Mouse (Mus musculus) gastrocnemius, postnatal 36 days (tissue): ENCODE measurements around the gene Gm13030. TPM values are rescaled to one million over a fixed set of nuclear protein-coding genes. Genes with fewer than 3 reads are reported as not detected.
A peak's percentile ranks its signal among the peaks of the same experiment; 100 is the strongest.
"Not testable (repeated sequence)": the region's sequence is repeated elsewhere in the genome, so short reads cannot be mapped to it uniquely, and the experiment has no call there.

Experiments
- DNase-seq, 2 experiments: peaks; one replicate each; pipeline ENCODE4 v3.0.0; 2022
- intact Hi-C: fragments of 180-260 bp; cut with DNase I; formaldehyde crosslinking; loops from one replicate; pipeline ENCODE4 v1.15.1; 2025
- long read RNA-seq, 2 experiments: library from polyadenylated mRNA; stranded (forward); transcript quantifications; one replicate each; pipeline ENCODE4 v2.0.0; 2021
- total RNA-seq, 2 experiments: library from RNA; stranded (reverse); gene quantifications; 2 replicates each; pipeline ENCODE4 v1.2.3; 2021

Gene Gm13030
- total RNA-seq, result not detected
- long read RNA-seq, experiment 1, result 0 reads
- long read RNA-seq, experiment 2, result 0 reads

DNA sequence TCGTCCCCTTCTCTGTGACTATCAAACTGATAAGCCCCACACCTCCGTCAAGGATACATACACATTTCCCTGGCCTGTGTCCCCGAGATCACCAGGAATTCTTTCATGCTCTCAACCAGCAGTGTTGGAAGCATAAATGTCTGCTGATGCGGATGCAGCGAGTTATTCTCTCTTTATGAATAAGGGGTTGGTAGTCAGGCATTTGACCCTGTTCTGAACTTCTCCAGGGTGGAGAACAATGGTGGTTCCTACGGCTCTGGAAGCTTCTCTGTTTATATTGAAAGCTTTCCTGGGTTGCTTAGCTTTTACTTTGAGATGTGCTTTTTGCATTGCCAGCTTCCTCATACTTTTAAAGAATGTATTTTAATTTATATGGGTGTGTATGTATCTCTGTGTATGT lies at the start of gene Gm13030:
Gene Gm13030 (minus strand): TSS at position 101 of the 400 bp plus-strand sequence.
- intact Hi-C loops, result no loop called here
- no peak for DNase-seq

- DNase-seq, result peak; percentile 95 to 98
- intact Hi-C loops, result loop anchor here (2.0 to 5.0 kb wide), 2 partner anchors 75 to 157 kb away; no protein-coding TSS in a partner anchor
Measured at GRCm38 (mm10) chr4:138922131-138922459, 48.3 kb upstream of the Gm13030 start.

GRCm38 (mm10) chr4:138921254-138922130 lies 47.7 kb upstream of the Gm13030 start:
- intact Hi-C loops, result loop anchor here (2.0 to 5.0 kb wide), 2 partner anchors 76 to 157 kb away; no protein-coding TSS in a partner anchor
- no peak for DNase-seq

DNA sequence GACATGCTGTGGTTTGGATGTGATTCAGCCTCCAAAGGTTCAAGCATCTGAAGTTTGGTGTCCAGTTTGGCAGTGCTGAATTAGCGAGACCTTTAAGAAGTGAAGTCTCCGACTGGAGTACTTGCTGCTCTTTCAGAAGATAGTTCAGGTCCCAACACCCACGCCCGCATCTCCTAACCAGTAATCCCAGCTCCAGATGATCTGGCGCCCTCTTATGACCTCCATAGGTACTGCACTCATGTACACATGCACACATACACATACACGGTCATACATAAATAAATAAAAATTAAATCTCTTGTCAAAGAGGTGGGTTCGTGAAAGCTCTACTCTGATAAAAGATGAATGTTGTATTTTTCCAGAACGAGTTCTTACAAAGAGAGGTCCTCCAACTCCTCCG lies 43.5 kb upstream of the Gm13030 start:
- intact Hi-C loops, result no loop called here
- no peak for DNase-seq

DNA sequence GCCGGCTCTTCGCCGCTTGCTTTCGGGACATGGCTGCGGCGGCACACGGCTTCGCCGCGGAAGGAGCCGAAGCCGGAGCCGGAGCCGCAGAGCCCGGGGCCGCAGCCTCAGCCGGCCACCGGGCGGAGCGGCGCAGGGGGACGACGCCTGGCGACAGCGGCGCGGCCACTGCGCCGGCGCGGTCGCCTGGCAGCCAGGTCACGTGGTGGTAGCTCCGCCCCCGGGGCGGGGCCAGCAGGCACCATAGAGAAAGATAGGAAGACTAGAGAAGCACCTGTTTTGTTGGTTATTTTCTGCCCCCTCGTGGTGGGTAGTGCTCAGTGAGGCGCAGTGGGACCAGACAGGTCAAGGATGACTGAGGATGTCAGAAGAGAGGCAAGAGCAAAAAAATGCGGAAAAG lies 40.0 kb upstream of the Gm13030 start, which contains the start of gene Otud3:
Gene Otud3 (minus strand): TSS at position 149 of the 400 bp plus-strand sequence.
- intact Hi-C loops, result no loop called here
- DNase-seq, result peak; percentile 93

DNA sequence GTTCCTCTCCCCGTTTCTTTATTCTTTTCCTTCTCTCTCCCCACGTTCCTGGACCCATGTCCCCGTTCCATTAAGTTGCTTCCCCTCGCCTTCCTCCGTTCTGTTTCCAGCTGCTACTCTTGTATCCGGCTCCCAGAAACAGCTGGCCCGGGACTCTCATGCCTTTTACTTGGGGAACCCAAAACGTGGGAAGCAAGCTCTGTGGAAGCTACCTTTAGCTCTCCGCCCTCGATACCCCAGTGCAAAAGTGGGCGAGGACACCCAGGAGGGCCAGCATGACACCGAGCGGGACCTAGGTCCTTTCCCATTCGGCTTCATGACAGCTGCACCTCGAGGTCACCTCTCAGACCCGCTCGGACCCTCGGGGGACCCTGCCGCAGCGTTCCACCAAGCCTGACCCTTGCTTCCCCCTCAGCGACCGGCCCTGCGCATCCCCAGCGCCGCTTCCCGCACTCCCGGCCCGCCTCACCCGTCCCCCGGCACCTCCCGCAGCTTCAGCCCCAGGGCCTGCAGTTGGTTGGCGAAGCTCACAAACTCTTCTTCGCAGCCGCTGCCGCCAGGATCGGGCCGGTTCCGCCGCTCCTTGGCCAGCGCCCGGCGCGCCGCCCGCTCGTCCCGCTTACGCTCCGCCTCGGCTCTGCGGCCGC lies 39.5 kb upstream of the Gm13030 start:
- peak in 1 of 2 experiments; percentile 39 for DNase-seq
- intact Hi-C loops, result no loop called here

DNA sequence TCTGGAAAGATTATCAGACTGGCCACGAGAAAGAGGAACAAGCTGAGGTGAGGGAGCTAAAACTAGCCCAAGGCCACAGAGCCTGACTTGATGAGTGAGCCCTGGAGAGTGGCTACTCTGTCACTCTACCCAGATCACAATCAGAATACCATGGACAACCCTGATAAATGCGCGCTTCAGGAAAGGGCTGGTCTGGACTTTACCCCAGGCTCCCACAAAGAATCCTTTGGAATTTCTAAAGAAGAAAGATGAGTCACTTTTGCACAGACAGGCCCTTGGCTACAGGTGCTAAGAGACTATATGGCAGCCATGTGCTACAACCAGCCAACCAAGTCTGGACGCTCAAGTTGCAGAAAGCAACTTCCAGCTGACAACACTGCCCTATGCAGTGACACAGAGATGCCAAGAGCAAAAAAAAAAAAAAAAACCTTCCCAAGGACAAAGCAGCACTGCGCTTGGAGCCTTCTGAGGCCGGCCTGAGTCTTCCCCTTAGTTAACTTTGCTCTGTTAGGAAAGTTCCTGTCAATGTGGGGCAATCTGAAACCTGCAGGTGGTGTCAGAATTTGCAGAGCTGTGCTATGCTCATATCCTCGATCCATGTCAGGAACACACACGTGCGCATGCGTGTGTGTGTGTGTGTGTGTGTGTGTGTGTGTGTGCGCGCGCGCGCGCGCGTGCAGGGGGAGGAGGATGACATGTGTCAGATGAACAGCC lies 32.0 kb upstream of the Gm13030 start:
- intact Hi-C loops, result no loop called here
- DNase-seq, result no peak

DNA sequence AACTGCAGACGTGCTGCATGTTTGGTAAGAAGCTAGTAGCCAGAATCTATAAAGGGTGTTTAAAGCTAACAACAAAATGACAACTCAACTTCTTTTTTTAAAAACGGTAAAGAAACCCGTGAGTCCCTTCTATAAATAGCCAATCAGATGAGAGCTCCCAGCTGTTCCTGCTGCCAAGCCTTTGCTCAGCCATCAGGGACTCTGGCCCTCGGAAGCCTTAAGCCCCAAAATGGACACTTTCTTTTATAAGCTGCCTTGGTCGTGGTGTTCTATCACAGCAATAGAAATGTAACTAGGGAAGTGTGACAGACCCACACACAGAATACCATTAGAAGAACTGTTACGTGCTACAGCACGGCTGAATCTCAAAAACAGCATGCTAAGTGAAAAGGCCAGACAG lies 25.6 kb upstream of the Gm13030 start:
- DNase-seq, result no peak
- intact Hi-C loops, result no loop called here

DNA sequence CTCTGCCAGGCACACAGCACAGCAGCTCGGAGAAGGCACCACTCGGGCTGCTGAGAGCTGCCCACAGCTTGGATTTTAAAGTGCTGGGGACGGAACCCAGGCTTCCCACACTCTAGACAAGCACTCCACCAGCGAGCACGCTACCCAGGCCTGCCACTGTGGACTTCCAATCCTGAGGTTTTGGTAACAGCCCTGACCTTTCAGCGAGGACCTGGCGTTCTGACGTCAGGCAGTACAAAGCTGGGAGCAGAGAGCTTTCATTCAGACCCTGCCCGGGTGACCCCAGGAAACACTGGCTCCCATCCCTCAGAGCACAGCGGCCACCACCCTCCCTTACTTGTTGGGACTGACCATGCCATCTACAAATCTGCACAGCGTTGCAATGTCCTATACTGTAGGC lies 20.0 kb upstream of the Gm13030 start:
- intact Hi-C loops, DNase-seq: not testable (repeated sequence)

DNA sequence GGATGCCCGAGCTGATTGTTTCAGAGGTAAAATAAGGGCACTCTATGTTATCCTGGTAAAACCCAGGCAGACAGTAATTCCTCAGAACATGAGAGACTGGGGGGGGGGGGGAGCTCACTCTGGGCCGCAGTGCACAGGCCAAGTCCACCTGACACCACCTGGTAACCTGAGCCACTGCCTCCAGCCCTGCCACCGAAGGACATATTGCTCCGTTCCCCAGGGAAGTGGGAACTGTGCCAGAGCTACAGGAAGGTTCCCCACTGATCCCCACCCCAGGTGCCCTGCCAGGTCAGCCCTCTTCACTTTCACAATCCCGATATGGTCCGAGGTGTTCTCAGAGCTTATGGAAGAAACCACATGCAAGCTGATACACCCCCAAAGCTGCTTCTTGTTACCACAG lies 18.9 kb upstream of the Gm13030 start:
- DNase-seq, result no peak
- intact Hi-C loops, result no loop called here

DNA sequence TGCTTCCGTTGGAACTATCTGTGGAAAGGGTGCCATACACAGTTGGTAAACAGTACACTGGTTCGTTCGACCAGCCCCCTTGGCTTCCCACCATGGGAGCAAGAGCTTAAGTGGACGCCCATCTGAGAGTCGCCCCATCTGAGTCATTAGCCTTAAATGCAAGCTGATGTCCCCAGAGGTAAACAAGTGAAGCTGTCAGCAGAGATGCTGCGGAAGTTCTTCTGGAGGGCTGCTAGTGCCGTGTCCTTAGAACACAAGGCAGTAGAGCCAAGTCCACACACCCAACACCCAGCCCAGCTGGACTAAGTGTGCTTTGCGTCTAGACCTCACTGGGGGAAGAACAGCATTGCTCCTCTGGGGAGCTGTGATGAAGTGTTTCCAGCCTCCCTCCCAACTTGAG lies 15.9 kb upstream of the Gm13030 start:
- intact Hi-C loops, result no loop called here
- peak in 1 of 2 experiments; percentile 17 for DNase-seq

GRCm38 (mm10) chr4:138889165-138889564 lies 15.4 kb upstream of the Gm13030 start:
- DNase-seq, result no peak
- intact Hi-C loops, result no loop called here

- intact Hi-C loops, result no loop called here
- DNase-seq, result peak; percentile 81 to 83
Measured at GRCm38 (mm10) chr4:138884261-138884660, 10.5 kb upstream of the Gm13030 start.

GRCm38 (mm10) chr4:138882179-138882578 lies 8.4 kb upstream of the Gm13030 start:
- intact Hi-C loops, result no loop called here
- DNase-seq, result no peak

GRCm38 (mm10) chr4:138880811-138881584 lies 7.2 kb upstream of the Gm13030 start:
- peak in 1 of 2 experiments; percentile 33 for DNase-seq
- intact Hi-C loops, result no loop called here

DNA sequence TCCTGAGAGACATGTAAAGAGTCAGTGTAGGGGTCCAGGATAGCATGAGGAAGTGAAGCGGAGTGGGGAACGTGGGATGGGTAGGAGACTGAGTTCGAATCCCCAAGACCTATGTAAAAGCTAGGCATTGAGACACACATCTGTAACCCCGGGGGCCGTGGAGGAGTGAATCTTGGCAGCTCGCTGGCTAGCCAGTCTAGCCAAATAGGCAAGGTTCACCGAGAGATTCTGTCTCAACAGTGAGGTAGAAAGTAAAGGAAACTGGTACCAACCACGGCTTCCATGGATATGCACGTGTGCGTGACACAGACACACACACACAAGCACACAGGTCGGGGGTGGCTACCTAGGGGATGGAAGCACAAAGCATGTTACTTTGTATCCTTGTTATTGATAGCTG lies 6.0 kb upstream of the Gm13030 start:
- intact Hi-C loops, result no loop called here
- DNase-seq, result no peak

DNA sequence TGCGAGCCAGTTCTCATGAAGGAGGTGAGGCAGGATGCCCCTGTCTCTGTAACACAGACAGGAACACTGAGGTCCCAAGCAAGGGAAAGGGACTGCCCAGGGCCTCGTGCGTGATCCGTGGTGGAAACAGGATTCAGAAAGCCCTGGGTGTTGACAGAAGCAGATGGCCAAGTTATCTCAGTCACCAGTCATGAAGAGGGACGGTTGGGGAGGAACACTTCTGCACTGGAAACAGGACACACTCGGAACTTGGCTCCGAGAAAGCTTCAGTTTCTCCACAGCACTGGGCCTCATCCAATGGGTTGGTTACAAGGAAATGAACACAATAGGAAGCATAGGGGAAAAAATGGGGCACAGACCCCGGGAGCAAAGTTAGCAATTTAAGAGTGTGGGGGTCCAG lies 5.0 kb upstream of the Gm13030 start:
- intact Hi-C loops, result no loop called here
- peak in 1 of 2 experiments; percentile 20 for DNase-seq

- no peak for DNase-seq
Measured at GRCm38 (mm10) chr4:138877731-138878130, 4.0 kb upstream of the Gm13030 start, which contains the start of gene Pla2g2e. Gene Pla2g2e (plus strand): TSS chr4:138877942.

GRCm38 (mm10) chr4:138875986-138876385 lies 2.2 kb upstream of the Gm13030 start:
- no peak for DNase-seq
- intact Hi-C loops, result no loop called here

More at GRCm38 (mm10) chr4:138877731-138878130, 4.0 kb upstream of the Gm13030 start, which contains the start of gene Pla2g2e:
- intact Hi-C loops, result no loop called here

DNA sequence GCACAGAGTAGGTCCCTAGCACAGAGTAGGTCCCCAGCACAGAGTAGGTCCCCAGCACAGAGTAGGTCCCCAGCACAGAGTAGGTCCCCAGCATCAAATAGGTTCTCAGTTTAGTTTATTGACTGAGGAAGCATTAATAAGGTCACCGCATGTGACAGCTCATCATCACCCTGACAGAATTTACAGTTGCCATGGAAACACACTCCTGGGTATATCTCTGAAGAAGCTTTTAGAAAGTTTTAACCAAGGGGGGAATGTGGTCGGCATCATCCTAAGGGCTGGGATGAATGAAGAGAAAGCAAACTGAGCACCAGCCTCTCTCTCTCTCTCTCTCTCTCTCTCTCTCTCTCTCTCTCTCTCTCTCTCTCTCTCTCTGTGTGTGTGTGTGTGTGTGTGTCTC lies 1.5 kb upstream of the Gm13030 start:
- intact Hi-C loops, DNase-seq: not testable (repeated sequence)
